Mouse (Mus musculus): ENCODE data around the gene Lrp11. TPM values are rescaled to one million over a fixed set of nuclear protein-coding genes. Genes with fewer than 3 reads are reported as not detected.
A peak's percentile ranks its signal among the peaks of the same experiment; 100 is the strongest.

Lrp11 gene
- polyA plus RNA-seq, 1 experiment: 1.5 TPM

- no peak overlapping the region; the same call in 1 of the 2 replicates for H3K27ac ChIP-seq (ENCODE audit: control insufficient read depth, insufficient read depth, low read depth, low read length, poor library complexity)
- TF ChIP-seq POLR2A (IDR thresholded peaks at IDR 0.05; ENCODE audit: borderline replicate concordance, control insufficient read depth, low read depth, low read length): no peak
- TF ChIP-seq CTCF (IDR thresholded peaks at IDR 0.05; ENCODE audit: control insufficient read depth, insufficient read depth, low read length): no peak
- H3K4me1 ChIP-seq (ENCODE audit: control insufficient read depth, insufficient read depth, low read length): no peaks in the 10 kb centered on the region; the same call in 1 of the 2 replicates
- peak overlapping the region; percentile 99 for H3K4me3 ChIP-seq (replicated peaks; ENCODE audit: control insufficient read depth, low read depth, low read length)
- 32% methylated on average over 6 of the region's 6 CpGs for WGBS
These were observed 74.5 kb downstream of the Lrp11 start for GRCm38 (mm10) chr10:7664027-7664526.

- TF ChIP-seq POLR2A (IDR thresholded peaks at IDR 0.05; ENCODE audit: borderline replicate concordance, control insufficient read depth, low read depth, low read length): no peak
- no peak for TF ChIP-seq CTCF (IDR thresholded peaks at IDR 0.05; ENCODE audit: control insufficient read depth, insufficient read depth, low read length)
- Histone ChIP-seq H3K4me3 (replicated peaks; ENCODE audit: control insufficient read depth, low read depth, low read length) (no peak overlapping the region), H3K27ac (ENCODE audit: control insufficient read depth, insufficient read depth, low read depth, low read length, poor library complexity) (peak overlapping the region; percentile 66), H3K4me1 (ENCODE audit: control insufficient read depth, insufficient read depth, low read length) (no peaks in the 10 kb centered on the region; the same call in 1 of the 2 replicates)
- 84% methylated on average over 1 of the region's 1 CpGs for WGBS
These were observed 75.3 kb downstream of the Lrp11 start for GRCm38 (mm10) chr10:7664889-7665288.

GRCm38 (mm10) chr10:7667342-7667802 is 77.8 kb downstream of the Lrp11 start, which contains the start of gene Nup43:
Nup43 (plus strand) TSS chr10:7667503.
- no peak for TF ChIP-seq CTCF (IDR thresholded peaks at IDR 0.05; ENCODE audit: control insufficient read depth, insufficient read depth, low read length)
- TF ChIP-seq POLR2A (IDR thresholded peaks at IDR 0.05; ENCODE audit: borderline replicate concordance, control insufficient read depth, low read depth, low read length): peak; percentile 38; the same call in 1 of the 2 replicates
- Histone ChIP-seq H3K4me3 (replicated peaks; ENCODE audit: control insufficient read depth, low read depth, low read length) (peak within 1 kb of the TSS; percentile 72), H3K27ac (ENCODE audit: control insufficient read depth, insufficient read depth, low read depth, low read length, poor library complexity) (peak within 1 kb of the TSS; percentile 23; the same call in 1 of the 2 replicates), H3K4me1 (ENCODE audit: control insufficient read depth, insufficient read depth, low read length) (no peaks in the 10 kb centered on the region; the same call in 1 of the 2 replicates)
- under 1% methylated on average over 24 of the region's 24 CpGs for WGBS

- TF ChIP-seq CTCF (IDR thresholded peaks at IDR 0.05; ENCODE audit: control insufficient read depth, insufficient read depth, low read length): peak; percentile 28; the same call in 1 of the 2 replicates
- no peak for TF ChIP-seq POLR2A (IDR thresholded peaks at IDR 0.05; ENCODE audit: borderline replicate concordance, control insufficient read depth, low read depth, low read length)
- WGBS: 53% methylated on average over 1 of the region's 1 CpGs
- Histone ChIP-seq H3K27ac (ENCODE audit: control insufficient read depth, insufficient read depth, low read depth, low read length, poor library complexity) (no peak overlapping the region), H3K4me1 (ENCODE audit: control insufficient read depth, insufficient read depth, low read length) (no peaks in the 10 kb centered on the region), H3K4me3 (replicated peaks; ENCODE audit: control insufficient read depth, low read depth, low read length) (no peak overlapping the region)
These were observed 84.1 kb downstream of the Lrp11 start for GRCm38 (mm10) chr10:7673673-7674072.

Other genes starting within 250 kb of the Lrp11 start
- 3.8 and 5.6 TPM in 2 replicates for gene Ulbp1, start 116.2 kb upstream of the Lrp11 start, polyA plus RNA-seq (2011; ENCODE audit: insufficient read depth, insufficient read length, low replicate concordance, missing spikeins)
- gene Nup43, start 77.7 kb downstream of the Lrp11 start, polyA plus RNA-seq (2011; ENCODE audit: insufficient read depth, insufficient read length, low replicate concordance, missing spikeins): 9.4 and 14.6 TPM in 2 replicates
- gene Pcmt1, start 91.3 kb downstream of the Lrp11 start, polyA plus RNA-seq (2011; ENCODE audit: insufficient read depth, insufficient read length, low replicate concordance, missing spikeins): 45.7 and 71.7 TPM in 2 replicates
- gene Lats1, start 91.4 kb downstream of the Lrp11 start, polyA plus RNA-seq (2011; ENCODE audit: insufficient read depth, insufficient read length, low replicate concordance, missing spikeins): 6.0 and 6.2 TPM in 2 replicates
- 20.5 and 71.3 TPM in 2 replicates for gene Katna1, start 136.2 kb downstream of the Lrp11 start, polyA plus RNA-seq (2011; ENCODE audit: insufficient read depth, insufficient read length, low replicate concordance, missing spikeins)
- 14.3 and 36.3 TPM in 2 replicates for gene Ginm1, start 203.0 kb downstream of the Lrp11 start, polyA plus RNA-seq (2011; ENCODE audit: insufficient read depth, insufficient read length, low replicate concordance, missing spikeins)
- 21.1 and 44.7 TPM in 2 replicates for gene Ppil4, start 203.1 kb downstream of the Lrp11 start, polyA plus RNA-seq (2011; ENCODE audit: insufficient read depth, insufficient read length, low replicate concordance, missing spikeins)
- gene Zc3h12d, start 242.7 kb downstream of the Lrp11 start, polyA plus RNA-seq (2011; ENCODE audit: insufficient read depth, insufficient read length, low replicate concordance, missing spikeins): 1.1 and 4.9 TPM in 2 replicates